ENCODE assay signal across 8 mouse cellular contexts in the genomic region with DNA sequence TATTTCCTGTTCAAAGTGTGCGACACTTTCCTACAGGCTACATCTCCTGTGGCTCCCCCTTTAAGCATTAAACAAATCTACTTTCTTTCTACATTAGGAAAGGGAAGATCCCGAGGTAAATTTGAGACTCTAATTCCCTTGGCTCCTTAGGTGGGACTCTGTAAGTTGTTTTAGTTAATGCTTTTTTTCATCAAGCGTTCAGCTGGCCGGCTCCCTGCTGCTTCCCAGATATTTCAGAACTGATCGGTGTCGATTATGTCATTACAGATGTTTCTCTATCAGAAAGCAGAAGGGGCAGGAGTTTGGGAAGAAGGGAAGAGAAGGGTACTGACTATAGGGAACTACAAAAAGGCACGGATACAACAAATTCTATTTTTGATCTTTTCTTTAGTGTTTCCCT. TPM values are rescaled to one million over a fixed set of nuclear protein-coding genes. Genes with fewer than 3 reads are reported as not detected.
DNase-seq lines count a peak whose midpoint lies in the region; ATAC-seq and TF ChIP-seq lines count a peak whose summit lies in the region.

No protein-coding gene starts in this region.

- no peak overlapping the region for H3K27ac ChIP-seq in heart, embryonic 12.5 days (ENCODE audit: poor library complexity, severe bottlenecking)
- no peak overlapping the region for H3K27ac ChIP-seq in CH12.LX (ENCODE audit: insufficient read depth, low read depth)
- H3K27ac ChIP-seq in forebrain, embryonic 14.5 days (ENCODE audit: low read depth, low read length): no peak overlapping the region
- peak overlapping the region; percentile 85 for H3K27ac ChIP-seq in liver, embryonic 15.5 days (replicated peaks)

- in situ Hi-C loops in CH12.LX (cut with MboI; ENCODE audit: low pct_ligation_motif_present, low pct_unique_long_range_greater_than_20kb, low sequenced_read_pairs): no loop called here

- ATAC-seq in heart, embryonic 12.5 days (ENCODE audit: insufficient number of reproducible peaks, low FRiP score): no peak
- ATAC-seq in forebrain, embryonic 14.5 days: no peak
- no peak for ATAC-seq in liver, embryonic 15.5 days (ENCODE audit: insufficient read depth)

- TF ChIP-seq EP300 in CH12.LX (IDR thresholded peaks at IDR 0.05; ENCODE audit: low read length): no peak

- TF ChIP-seq POLR2A in CH12.LX (IDR thresholded peaks at IDR 0.05; ENCODE audit: low read depth, low read length): no peak

- peak overlapping the region; percentile 100 for H3K9ac ChIP-seq in heart, embryonic 12.5 days
- H3K9ac ChIP-seq in CH12.LX (ENCODE audit: insufficient read depth, low read depth): peak overlapping the region; percentile 91
- H3K9ac ChIP-seq in forebrain, embryonic 14.5 days (ENCODE audit: low read length): peak overlapping the region; percentile 96
- H3K9ac ChIP-seq in liver, embryonic 15.5 days: peak overlapping the region; percentile 99

- DNase-seq in heart, postnatal 4 days: no peak
- no peak for DNase-seq in CH12.LX (ENCODE audit: extremely low read depth)
- DNase-seq in forebrain, embryonic 14.5 days (ENCODE audit: low spot score): no peak
- no peak for DNase-seq in ovary, postnatal 10 days (ENCODE audit: low spot score)
- no peak for DNase-seq in layer of hippocampus, adult 9-11 months
- no peak for DNase-seq in c-Kit-positive CD71-positive TER-119-positive erythroid progenitor cells, embryonic 14.5 days (ENCODE audit: low spot score)

- peaks cover 29% of the 10 kb centered on the region for H3K36me3 ChIP-seq in heart, embryonic 12.5 days
- peaks cover 21 to 32% of the 10 kb centered on the region in 2 experiments for H3K36me3 ChIP-seq in CH12.LX (replicated peaks in 1 of 2; ENCODE audit: control insufficient read depth in 1 of 2, insufficient read depth in 1 of 2, low read length in 1 of 2)
- H3K36me3 ChIP-seq in forebrain, embryonic 14.5 days (ENCODE audit: control insufficient read depth, insufficient read depth, low read length): peaks cover 27% of the 10 kb centered on the region
- H3K36me3 ChIP-seq in liver, embryonic 15.5 days (replicated peaks): peaks cover 33% of the 10 kb centered on the region

- peaks cover 6% of the 10 kb centered on the region; the same call in 1 of the 2 replicates for H3K4me1 ChIP-seq in heart, embryonic 12.5 days (replicated peaks)
- peaks cover 3 to 39% of the 10 kb centered on the region in 2 experiments; a peak in 3 of 4 replicates for H3K4me1 ChIP-seq in CH12.LX (ENCODE audit: control insufficient read depth in 1 of 2, insufficient read depth in 2 of 2)
- peaks cover 5% of the 10 kb centered on the region; the same call in 1 of the 2 replicates for H3K4me1 ChIP-seq in forebrain, embryonic 14.5 days (ENCODE audit: control insufficient read depth, insufficient read depth, low read length)
- peaks cover 18% of the 10 kb centered on the region for H3K4me1 ChIP-seq in liver, embryonic 15.5 days (replicated peaks)

- no peak for TF ChIP-seq RAD21 in CH12.LX (IDR thresholded peaks at IDR 0.05; ENCODE audit: low read depth, low read length)

- TF ChIP-seq CTCF in CH12.LX (conservative IDR thresholded peaks at IDR 0.05 in 1 of 2, IDR thresholded peaks at IDR 0.05 in 1 of 2; ENCODE audit: low read depth in 2 of 2, low read length in 2 of 2): no peak

- dilution Hi-C loops in CH12.LX (cut with MboI; ENCODE audit: extremely low pct_ligation_motif_present, extremely low pct_unique_long_range_greater_than_20kb, low sequenced_read_pairs): no loop called here

- H3K79me2 ChIP-seq in CH12.LX (replicated peaks; ENCODE audit: control insufficient read depth, extremely low read depth, insufficient read depth, poor library complexity, severe bottlenecking): peaks cover 40% of the 10 kb centered on the region

- peak overlapping the region; percentile 79 for H3K4me2 ChIP-seq in heart, embryonic 12.5 days
- H3K4me2 ChIP-seq in CH12.LX (ENCODE audit: insufficient read depth, low read depth, poor library complexity, severe bottlenecking): peak overlapping the region; percentile 96
- H3K4me2 ChIP-seq in forebrain, embryonic 14.5 days (ENCODE audit: low read length): peak overlapping the region; percentile 59
- peak overlapping the region; percentile 74 for H3K4me2 ChIP-seq in liver, embryonic 15.5 days

- H3K27me3 ChIP-seq in heart, embryonic 12.5 days (replicated peaks): no peaks in the 10 kb centered on the region
- no peaks in the 10 kb centered on the region for H3K27me3 ChIP-seq in CH12.LX (replicated peaks)
- no peaks in the 10 kb centered on the region for H3K27me3 ChIP-seq in forebrain, embryonic 14.5 days (replicated peaks; ENCODE audit: control insufficient read depth, insufficient read depth, low read length)
- peaks cover 8% of the 10 kb centered on the region; the same call in 1 of the 2 replicates for H3K27me3 ChIP-seq in liver, embryonic 15.5 days

- WGBS in heart, embryonic 12.5 days: 14% methylated on average over 7 of the region's 7 CpGs
- 19% methylated on average over 7 of the region's 7 CpGs for WGBS in forebrain, embryonic 14.5 days
- 5% methylated on average over 7 of the region's 7 CpGs for WGBS in liver, embryonic 15.5 days (ENCODE audit: insufficient replicate concordance)

- no peaks in the 10 kb centered on the region for H3K9me3 ChIP-seq in heart, embryonic 12.5 days (replicated peaks)
- no peaks in the 10 kb centered on the region for H3K9me3 ChIP-seq in CH12.LX (replicated peaks; ENCODE audit: low read length)
- H3K9me3 ChIP-seq in forebrain, embryonic 14.5 days (replicated peaks; ENCODE audit: control insufficient read depth, low read length): no peaks in the 10 kb centered on the region
- H3K9me3 ChIP-seq in liver, embryonic 15.5 days (replicated peaks): no peaks in the 10 kb centered on the region

- peak overlapping the region; percentile 99 for H3K4me3 ChIP-seq in heart, embryonic 12.5 days
- peak overlapping the region; percentile 84 to 93 (median 91) for H3K4me3 ChIP-seq in CH12.LX (replicated peaks in 1 of 3; ENCODE audit: low read depth in 2 of 3, low read length in 2 of 3, poor library complexity in 1 of 3)
- peak overlapping the region; percentile 100 for H3K4me3 ChIP-seq in forebrain, embryonic 14.5 days (ENCODE audit: low read depth, low read length)
- peak overlapping the region; percentile 98 for H3K4me3 ChIP-seq in liver, embryonic 15.5 days (replicated peaks)

TF ChIP-seq in CH12.LX, 34 proteins besides CTCF, POLR2A, EP300 and RAD21 (continues in another document):
- no peak for TF ChIP-seq E2F4 (IDR thresholded peaks at IDR 0.05; ENCODE audit: insufficient replicate concordance, low read depth, low read length)
- TF ChIP-seq GABPA (IDR thresholded peaks at IDR 0.05; ENCODE audit: insufficient replicate concordance, low read depth, low read length): no peak
- TF ChIP-seq USF2 (conservative IDR thresholded peaks at IDR 0.05; ENCODE audit: low read depth, low read length): no peak
- no peak for TF ChIP-seq ZNF384 (IDR thresholded peaks at IDR 0.05; ENCODE audit: low read depth, low read length)
- TF ChIP-seq CHD1 (IDR thresholded peaks at IDR 0.05; ENCODE audit: low read depth, low read length): no peak
- TF ChIP-seq SIN3A (IDR thresholded peaks at IDR 0.05; ENCODE audit: low read length): no peak; the same call in 1 of the 2 replicates
- no peak for TF ChIP-seq TBP (conservative IDR thresholded peaks at IDR 0.05; ENCODE audit: low read depth, low read length)
- TF ChIP-seq SMC3 (IDR thresholded peaks at IDR 0.05; ENCODE audit: low read depth, low read length): no peak

RNA-seq across cellular contexts. Expression of gene BC049715, which starts 0.3 kb away (rescaled TPM):
- 1.5 and 2.0 TPM in 2 replicates for polyA plus RNA-seq in heart, embryonic 12.5 days (2016; fragmentation: Nextera tagmentation; extraction: Ambion mirVana)
- total RNA-seq in heart, postnatal 4 days (2021): 1 to 10 TPM; 2.1 to 2.5 TPM
- total RNA-seq in CH12.LX (2012; rRNA removed) (9.9 and 10.7 TPM in 2 replicates), CH12.LX (2014; rRNA removed) (8.8 and 10.1 TPM in 2 replicates)
- polyA plus RNA-seq in CH12.LX (2012; ENCODE audit: insufficient read length, low read depth): 13.1 and 13.5 TPM in 2 replicates
- polyA plus RNA-seq in forebrain, embryonic 14.5 days (2014; fragmentation: Nextera tagmentation; extraction: Ambion mirVana): 0.86 and 1.2 TPM in 2 replicates
- polyA plus RNA-seq in liver, embryonic 15.5 days (2015; fragmentation: Nextera tagmentation; extraction: Ambion mirVana): 0.71 and 1.0 TPM in 2 replicates

RNA-seq across cellular contexts. Expression of gene Wbp11, which starts 0.9 kb away (rescaled TPM):
- polyA plus RNA-seq in heart, embryonic 12.5 days (2016; fragmentation: Nextera tagmentation; extraction: Ambion mirVana): 90.5 and 91.8 TPM in 2 replicates
- 10 to 100 TPM; 89.9 to 90.8 TPM for total RNA-seq in heart, postnatal 4 days (2021)
- total RNA-seq in CH12.LX (2012; rRNA removed): 49.1 and 51.3 TPM in 2 replicates
- 27.7 and 29.5 TPM in 2 replicates for total RNA-seq in CH12.LX (2014; rRNA removed)
- polyA plus RNA-seq in CH12.LX (2012; ENCODE audit: insufficient read length, low read depth): 189 and 212 TPM in 2 replicates
- polyA plus RNA-seq in forebrain, embryonic 14.5 days (2014; fragmentation: Nextera tagmentation; extraction: Ambion mirVana): 65.3 and 76.5 TPM in 2 replicates
- 49.0 and 51.6 TPM in 2 replicates for polyA plus RNA-seq in liver, embryonic 15.5 days (2015; fragmentation: Nextera tagmentation; extraction: Ambion mirVana)

RNA-seq across cellular contexts. Expression of gene Smco3, which starts 8.1 kb away (rescaled TPM):
- not detected in 2 replicates for polyA plus RNA-seq in heart, embryonic 12.5 days (2016; fragmentation: Nextera tagmentation; extraction: Ambion mirVana)
- under 1 TPM in 1 of 2 experiments, not detected in 1; 0.20 TPM for total RNA-seq in heart, postnatal 4 days (2021)
- total RNA-seq in CH12.LX (2012; rRNA removed): 5.5 and 6.1 TPM in 2 replicates
- 12.9 and 13.7 TPM in 2 replicates for total RNA-seq in CH12.LX (2014; rRNA removed)
- 0.90 and 1.2 TPM in 2 replicates for polyA plus RNA-seq in CH12.LX (2012; ENCODE audit: insufficient read length, low read depth)
- 1.1 and 1.5 TPM in 2 replicates for polyA plus RNA-seq in forebrain, embryonic 14.5 days (2014; fragmentation: Nextera tagmentation; extraction: Ambion mirVana)
- polyA plus RNA-seq in liver, embryonic 15.5 days (2015; fragmentation: Nextera tagmentation; extraction: Ambion mirVana): not detected in 2 replicates

RNA-seq across cellular contexts. Expression of gene H2afj, which starts 19.1 kb away (rescaled TPM):
- 85.2 and 86.2 TPM in 2 replicates for polyA plus RNA-seq in heart, embryonic 12.5 days (2016; fragmentation: Nextera tagmentation; extraction: Ambion mirVana)
- 10 to 100 TPM; 28.1 to 33.6 TPM for total RNA-seq in heart, postnatal 4 days (2021)
- total RNA-seq in CH12.LX (2012; rRNA removed) (196 and 217 TPM in 2 replicates), CH12.LX (2014; rRNA removed) (124 and 125 TPM in 2 replicates)
- 158 and 184 TPM in 2 replicates for polyA plus RNA-seq in CH12.LX (2012; ENCODE audit: insufficient read length, low read depth)
- polyA plus RNA-seq in forebrain, embryonic 14.5 days (2014; fragmentation: Nextera tagmentation; extraction: Ambion mirVana): 97.3 and 108 TPM in 2 replicates
- polyA plus RNA-seq in liver, embryonic 15.5 days (2015; fragmentation: Nextera tagmentation; extraction: Ambion mirVana): 113 and 131 TPM in 2 replicates

RNA-seq across cellular contexts. Expression of gene Hist4h4, which starts 22.9 kb away (rescaled TPM):
- 0.41 and 0.45 TPM in 2 replicates for polyA plus RNA-seq in heart, embryonic 12.5 days (2016; fragmentation: Nextera tagmentation; extraction: Ambion mirVana)
- 10 to 100 TPM; 32.8 to 34.4 TPM for total RNA-seq in heart, postnatal 4 days (2021)
- total RNA-seq in CH12.LX (2012; rRNA removed): 78.2 and 135 TPM in 2 replicates
- total RNA-seq in CH12.LX (2014; rRNA removed): 2.7 and 3.6 TPM in 2 replicates
- polyA plus RNA-seq in CH12.LX (2012; ENCODE audit: insufficient read length, low read depth): 0.16 TPM in 2 replicates
- 0.61 and 1.5 TPM in 2 replicates for polyA plus RNA-seq in forebrain, embryonic 14.5 days (2014; fragmentation: Nextera tagmentation; extraction: Ambion mirVana)
- polyA plus RNA-seq in liver, embryonic 15.5 days (2015; fragmentation: Nextera tagmentation; extraction: Ambion mirVana): 0.93 and 1.2 TPM in 2 replicates
